7 mouse cellular contexts compared by ENCODE assay signal in genomic region chr13:34653391-34653790, GRCm38 (mm10). TPM values are rescaled to one million over a fixed set of nuclear protein-coding genes. Genes with fewer than 3 reads are reported as not detected.
DNase-seq lines count a peak whose midpoint lies in the region; ATAC-seq and TF ChIP-seq lines count a peak whose summit lies in the region.

Gene Pxdc1, minus strand, starts transcription at chr13:34653486.

- no peaks in the 10 kb centered on the region for H3K9me3 ChIP-seq in heart, embryonic 13.5 days
- H3K9me3 ChIP-seq in kidney, postnatal 0 days (replicated peaks; ENCODE audit: low read length): no peaks in the 10 kb centered on the region
- no peaks in the 10 kb centered on the region for H3K9me3 ChIP-seq in lung, embryonic 16.5 days (ENCODE audit: control insufficient read depth, low read length)
- no peaks in the 10 kb centered on the region for H3K9me3 ChIP-seq in stomach, embryonic 14.5 days (ENCODE audit: control insufficient read depth, low read depth, low read length)

- peak; percentile 59 for DNase-seq in adrenal gland, postnatal 10 days
- DNase-seq in embryo, embryonic 9.5 days (ENCODE audit: extremely low spot score): peak; percentile 73
- DNase-seq in kidney, postnatal 0 days (ENCODE audit: low spot score): peak; percentile 77
- no peak for DNase-seq in left cerebral cortex, adult 11 months (ENCODE audit: low spot score)

- peak within 1 kb of the TSS; percentile 85 for H3K27ac ChIP-seq in heart, embryonic 13.5 days (replicated peaks)
- H3K27ac ChIP-seq in kidney, postnatal 0 days: peak within 1 kb of the TSS; percentile 89
- peak within 1 kb of the TSS; percentile 56 for H3K27ac ChIP-seq in lung, embryonic 16.5 days (ENCODE audit: low read length)
- H3K27ac ChIP-seq in stomach, embryonic 14.5 days (ENCODE audit: low read length): peak within 1 kb of the TSS; percentile 76; the same call in 1 of the 2 replicates

- H3K4me2 ChIP-seq in heart, embryonic 13.5 days: peak within 1 kb of the TSS; percentile 95
- peak within 1 kb of the TSS; percentile 92 for H3K4me2 ChIP-seq in kidney, postnatal 0 days (ENCODE audit: low read length)
- H3K4me2 ChIP-seq in lung, embryonic 16.5 days (ENCODE audit: low read depth, low read length): peak within 1 kb of the TSS; percentile 96
- peak within 1 kb of the TSS; percentile 94 for H3K4me2 ChIP-seq in stomach, embryonic 14.5 days (replicated peaks; ENCODE audit: low read depth, low read length)

- peaks cover 20% of the 10 kb centered on the region; the same call in 1 of the 2 replicates for H3K27me3 ChIP-seq in heart, embryonic 13.5 days (replicated peaks)
- no peaks in the 10 kb centered on the region for H3K27me3 ChIP-seq in kidney, postnatal 0 days (ENCODE audit: insufficient read depth, low read length)
- H3K27me3 ChIP-seq in lung, embryonic 16.5 days (ENCODE audit: control insufficient read depth, insufficient read depth, low read depth, low read length): peaks cover 3% of the 10 kb centered on the region; the same call in 1 of the 2 replicates
- H3K27me3 ChIP-seq in stomach, embryonic 14.5 days (ENCODE audit: control insufficient read depth, insufficient read depth, low read length): no peaks in the 10 kb centered on the region

- H3K36me3 ChIP-seq in heart, embryonic 13.5 days: no peaks in the 10 kb centered on the region
- H3K36me3 ChIP-seq in kidney, postnatal 0 days (ENCODE audit: insufficient read depth, low read length): no peaks in the 10 kb centered on the region
- H3K36me3 ChIP-seq in lung, embryonic 16.5 days (ENCODE audit: control insufficient read depth, insufficient read depth, low read length): no peaks in the 10 kb centered on the region
- no peaks in the 10 kb centered on the region for H3K36me3 ChIP-seq in stomach, embryonic 14.5 days (ENCODE audit: control insufficient read depth, insufficient read depth, low read length)

- peaks cover 41% of the 10 kb centered on the region for H3K4me1 ChIP-seq in heart, embryonic 13.5 days
- H3K4me1 ChIP-seq in kidney, postnatal 0 days (replicated peaks; ENCODE audit: insufficient read depth, low read length): peaks cover 15% of the 10 kb centered on the region; the same call in 1 of the 2 replicates
- H3K4me1 ChIP-seq in lung, embryonic 16.5 days (replicated peaks; ENCODE audit: control insufficient read depth, insufficient read depth, low read length): peaks cover 7% of the 10 kb centered on the region
- peaks cover 9% of the 10 kb centered on the region for H3K4me1 ChIP-seq in stomach, embryonic 14.5 days (ENCODE audit: control insufficient read depth, insufficient read depth, low read length)

- peak within 1 kb of the TSS; percentile 90 for H3K9ac ChIP-seq in heart, embryonic 13.5 days
- H3K9ac ChIP-seq in kidney, postnatal 0 days (ENCODE audit: low read depth, low read length): peak within 1 kb of the TSS; percentile 72
- H3K9ac ChIP-seq in lung, embryonic 16.5 days (ENCODE audit: low read length): peak within 1 kb of the TSS; percentile 77
- peak within 1 kb of the TSS; percentile 53 for H3K9ac ChIP-seq in stomach, embryonic 14.5 days (replicated peaks; ENCODE audit: low read depth, low read length)

- WGBS in heart, embryonic 13.5 days: 4% methylated on average over 9 of the region's 9 CpGs
- WGBS in kidney, postnatal 0 days: 3% methylated on average over 9 of the region's 9 CpGs
- 7% methylated on average over 9 of the region's 9 CpGs for WGBS in lung, embryonic 16.5 days
- WGBS in stomach, embryonic 14.5 days: 7% methylated on average over 9 of the region's 9 CpGs

- no peak for ATAC-seq in heart, embryonic 13.5 days (ENCODE audit: extremely low read depth, insufficient number of reproducible peaks, low FRiP score, low TSS enrichment)
- ATAC-seq in kidney, postnatal 0 days (replicated peaks; ENCODE audit: low FRiP score, low read depth): 0 out of 2 replicates have a peak, but pooled peaks have one; percentile 3
- ATAC-seq in lung, embryonic 16.5 days (ENCODE audit: low read depth): no peak
- ATAC-seq in stomach, embryonic 14.5 days (ENCODE audit: insufficient number of reproducible peaks, insufficient read depth, low FRiP score, low read depth): no peak; the same call in 1 of the 2 replicates

- H3K4me3 ChIP-seq in heart, embryonic 13.5 days: peak within 1 kb of the TSS; percentile 83
- H3K4me3 ChIP-seq in kidney, postnatal 0 days (replicated peaks; ENCODE audit: low read depth, low read length): peak within 1 kb of the TSS; percentile 61
- H3K4me3 ChIP-seq in lung, embryonic 16.5 days (ENCODE audit: low read length): peak within 1 kb of the TSS; percentile 57
- H3K4me3 ChIP-seq in stomach, embryonic 14.5 days (ENCODE audit: low read depth, low read length): peak within 1 kb of the TSS; percentile 55

- peak; percentile 53 for TF ChIP-seq CTCF in kidney, postnatal 0 days (IDR thresholded peaks at IDR 0.05; ENCODE audit: low read depth)

RNA-seq across cellular contexts. Expression of gene Pxdc1, which starts in this region (rescaled TPM):
- total RNA-seq in adrenal gland, postnatal 10 days (2021): 10 to 100 TPM; 10.8 to 17.8 TPM
- 14.6 and 21.4 TPM in 2 replicates for polyA plus RNA-seq in heart, embryonic 13.5 days (2015; fragmentation: Nextera tagmentation; extraction: Ambion mirVana)
- polyA plus RNA-seq in kidney, postnatal 0 days (2015; fragmentation: Nextera tagmentation; extraction: Ambion mirVana): 12.2 and 12.4 TPM in 2 replicates
- polyA plus RNA-seq in lung, embryonic 16.5 days (2015; fragmentation: Nextera tagmentation; extraction: Ambion mirVana): 6.2 and 9.0 TPM in 2 replicates
- polyA plus RNA-seq in stomach, embryonic 14.5 days (2014; fragmentation: Nextera tagmentation; extraction: Ambion mirVana): 11.8 and 12.5 TPM in 2 replicates
